Mouse (Mus musculus) hindbrain, embryonic 16.5 days (tissue): ENCODE measurements around the gene Tyms. TPM values are rescaled to one million over a fixed set of nuclear protein-coding genes. Genes with fewer than 3 reads are reported as not detected.
A peak's percentile ranks its signal among the peaks of the same experiment; 100 is the strongest.

Experiments used
- ATAC-seq: fragments of 200-750 bp; cut with Nextera tagmentation; 2 replicates; pipeline ENCODE4 v1.8.0; 2017; ENCODE audit warnings: moderate TSS enrichment, moderate library complexity
- H3K27ac ChIP-seq: fragments of 300-500 bp; sonication (generic); 2 replicates; pipeline ENCODE4 v1.5.1; 2014; ENCODE audit warnings: low read depth, mild to moderate bottlenecking, control low read depth, low read length, moderate library complexity
- H3K27me3 ChIP-seq: fragments of 300-500 bp; sonication (generic); replicated peaks from 2 replicates; pipeline ENCODE4 v1.6.1; 2014; ENCODE audit warnings: low read length; ENCODE audit not compliant: control insufficient read depth, insufficient read depth
- H3K36me3 ChIP-seq: fragments of 300-500 bp; sonication (generic); 2 replicates; pipeline ENCODE4 v1.6.1; 2014; ENCODE audit warnings: mild to moderate bottlenecking, low read length, moderate library complexity, mixed read lengths; ENCODE audit not compliant: control insufficient read depth, insufficient read depth
- H3K4me1 ChIP-seq: fragments of 300-500 bp; sonication (generic); 2 replicates; pipeline ENCODE4 v1.6.1; 2014; ENCODE audit warnings: low read depth, low read length; ENCODE audit not compliant: control insufficient read depth, insufficient read depth
- H3K4me2 ChIP-seq: fragments of 300-500 bp; sonication (generic); 2 replicates; pipeline ENCODE4 v1.6.1; 2014; ENCODE audit warnings: mild to moderate bottlenecking, low read length, control low read depth, moderate library complexity
- H3K4me3 ChIP-seq: fragments of 300-500 bp; sonication (generic); 2 replicates; pipeline ENCODE4 v1.5.1; 2014; ENCODE audit warnings: mild to moderate bottlenecking, low read length, control low read depth, moderate library complexity
- H3K9ac ChIP-seq: fragments of 300-500 bp; sonication (generic); 2 replicates; pipeline ENCODE4 v1.6.1; 2014; ENCODE audit warnings: low read depth, mild to moderate bottlenecking, control low read depth, low read length, moderate library complexity
- H3K9me3 ChIP-seq: fragments of 300-500 bp; sonication (generic); 2 replicates; pipeline ENCODE4 v1.6.1; 2014; ENCODE audit warnings: mild to moderate bottlenecking, low read length, moderate library complexity; ENCODE audit not compliant: control insufficient read depth
- WGBS: fragments of 180-500 bp; shearing (Covaris S2); extraction: QIAGEN DNeasy Blood & Tissue Kit; methylation state at CpG from one replicate; pipeline ENCODE4 v1.1.7; 2014; 5-methylcytosine and 5-hydroxymethylcytosine counted together
- polyA plus RNA-seq: library from polyadenylated mRNA; unstranded; fragments of >200 nt; fragmentation: Nextera tagmentation; extraction: Ambion mirVana; gene quantifications from 2 replicates; pipeline ENCODE4 v1.2.1, GENCODE M21; 2015

Tyms gene
- polyA plus RNA-seq, 1 experiment from 2014 or later, result 39.4 TPM

DNA sequence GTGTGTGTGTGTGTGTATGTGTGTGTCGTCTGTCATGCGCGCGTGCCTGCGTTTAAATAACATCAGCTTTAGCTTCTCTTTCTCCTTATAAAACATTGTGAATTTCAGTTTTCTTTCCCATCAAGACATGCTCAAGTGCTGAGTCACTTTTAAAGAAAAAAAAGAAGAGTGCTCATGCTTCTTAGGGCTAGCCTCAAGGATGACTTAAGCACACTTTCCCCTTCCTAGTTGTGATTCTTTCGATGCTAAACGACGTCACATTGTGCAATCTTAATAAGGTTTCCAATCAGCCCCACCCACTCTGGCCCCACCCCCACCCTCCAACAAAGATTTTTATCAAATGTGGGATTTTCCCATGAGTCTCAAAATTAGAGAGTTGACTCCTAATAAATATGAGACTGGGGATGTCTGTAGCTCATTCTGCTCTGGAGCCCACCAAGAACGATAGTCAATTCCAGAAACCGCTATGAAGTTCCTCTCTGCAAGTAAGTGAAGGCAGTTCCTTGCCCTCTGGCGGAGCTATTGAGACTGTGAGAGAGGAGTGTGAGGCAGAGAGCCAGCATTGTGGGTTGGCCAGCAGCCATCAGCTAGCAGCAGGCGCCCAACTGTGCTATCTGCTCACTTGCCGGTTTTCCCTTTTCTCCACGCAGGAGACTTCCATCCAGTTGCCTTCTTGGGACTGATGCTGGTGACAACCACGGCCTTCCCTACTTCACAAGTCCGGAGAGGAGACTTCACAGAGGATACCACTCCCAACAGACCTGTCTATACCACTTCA is 60.5 kb downstream of the Tyms start, which contains the start of gene Il6:
Il6 (plus strand) TSS at position 389 of the 778 bp plus-strand sequence.
- Histone ChIP-seq H3K4me3 (no peak within 1 kb of the TSS), H3K27me3 (no peaks in the 10 kb centered on the region), H3K4me1 (no peaks in the 10 kb centered on the region), H3K9me3 (no peaks in the 10 kb centered on the region), H3K4me2 (peak within 1 kb of the TSS; percentile 33), H3K36me3 (no peaks in the 10 kb centered on the region), H3K27ac (no peak within 1 kb of the TSS), H3K9ac (no peak within 1 kb of the TSS)
- ATAC-seq, result peak; percentile 77
- WGBS, result 47% methylated on average over 16 of the region's 16 CpGs

Other genes starting within 250 kb of the Tyms start
- gene Il6, start 60.5 kb downstream of the Tyms start, polyA plus RNA-seq, result not detected in 2 replicates
- 8.6 and 11.8 TPM in 2 replicates for gene Garem2, start 31.5 kb upstream of the Tyms start, polyA plus RNA-seq
- 3.5 and 4.6 TPM in 2 replicates for gene 3110082J24Rik, start 32.5 kb upstream of the Tyms start, polyA plus RNA-seq
- gene Hadha, start 81.5 kb upstream of the Tyms start, polyA plus RNA-seq, result 75.3 and 79.1 TPM in 2 replicates
- 66.4 and 70.4 TPM in 2 replicates for gene Hadhb, start 81.6 kb upstream of the Tyms start, polyA plus RNA-seq
- gene Adgrf3, start 132.1 kb upstream of the Tyms start, polyA plus RNA-seq, result not detected in 2 replicates
- 26.5 and 29.8 TPM in 2 replicates for gene Selenoi, start 159.0 kb upstream of the Tyms start, polyA plus RNA-seq
- gene Drc1, start 207.8 kb upstream of the Tyms start, polyA plus RNA-seq, result 6.3 and 7.0 TPM in 2 replicates